Mouse (Mus musculus) heart, adult 11 months (tissue): ENCODE data around the gene Kif3a.
"Not testable (repeated sequence)": the region's sequence is repeated elsewhere in the genome, so short reads cannot be mapped to it uniquely, and the experiment has no call there.

ENCODE experiments used
- DNase-seq: peaks from one replicate; pipeline ENCODE4 v3.0.0; 2022

Kif3a gene

DNA sequence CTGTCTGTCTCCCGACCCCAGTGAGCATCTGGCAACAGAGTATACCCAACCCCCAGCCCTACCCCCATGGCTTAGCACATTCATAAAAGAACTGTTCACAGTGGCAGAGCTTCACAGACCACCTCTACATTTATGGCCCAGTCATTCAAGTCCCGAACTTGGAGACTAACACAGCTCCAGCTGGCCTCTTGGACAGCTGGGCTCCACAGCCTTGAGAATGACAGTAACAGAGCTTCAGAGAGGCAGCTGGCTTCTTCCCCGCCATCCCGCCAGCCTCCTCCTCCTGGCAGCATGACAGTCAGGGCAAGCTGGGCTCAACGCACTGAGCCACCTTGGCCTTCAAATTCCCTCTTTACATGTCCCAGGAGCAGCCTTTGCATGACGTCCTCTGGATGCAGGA is 20.9 kb upstream of the Kif3a start:
- DNase-seq = peak; percentile 89

DNA sequence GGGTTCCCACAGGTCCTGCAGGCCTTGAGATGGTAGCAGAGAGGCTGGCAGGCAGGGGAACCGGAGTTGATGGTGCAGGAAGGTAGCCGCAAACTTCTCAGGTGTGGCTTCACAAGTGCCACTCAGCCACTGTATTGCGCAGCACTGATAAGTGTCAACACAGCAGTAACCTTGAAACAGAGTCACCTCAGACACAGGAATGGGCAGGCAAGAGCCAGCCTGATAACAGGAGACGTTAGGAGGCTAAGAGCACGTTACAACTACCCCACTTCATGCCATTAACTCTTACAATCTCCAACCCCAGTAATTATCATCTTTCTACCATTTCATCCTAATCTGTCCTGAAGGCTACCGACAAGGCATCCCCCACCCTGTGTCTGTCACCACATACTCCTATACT is 19.6 kb upstream of the Kif3a start:
- peak; percentile 62 for DNase-seq

DNA sequence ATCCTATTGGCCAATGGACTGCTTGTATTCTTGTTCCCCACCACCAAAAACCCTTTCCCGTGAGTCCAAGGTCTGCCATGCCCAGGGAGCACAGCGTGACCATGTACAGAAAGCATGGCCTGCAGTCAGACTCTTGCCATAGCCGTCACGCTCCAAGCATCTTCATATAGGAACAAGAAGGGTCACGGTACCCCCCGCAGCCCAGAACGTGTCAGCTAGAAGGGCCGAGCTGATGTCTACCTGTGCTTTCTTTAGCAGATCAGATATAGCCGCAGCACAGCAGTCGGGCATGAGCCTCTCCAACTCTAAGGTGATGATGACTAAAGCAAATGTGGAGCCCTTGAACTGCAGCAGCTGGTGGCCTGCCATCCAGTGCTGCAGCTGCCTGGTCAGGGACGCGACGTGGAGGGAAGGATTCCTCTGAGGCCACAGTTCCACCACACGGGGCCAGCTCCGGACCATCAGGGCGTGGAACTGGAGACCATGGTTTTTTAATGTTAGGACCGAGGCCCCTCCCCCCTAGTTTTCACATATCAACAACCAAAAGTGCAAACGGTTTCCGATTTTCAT is 19.1 kb upstream of the Kif3a start:
- peak; percentile 83 for DNase-seq

DNA sequence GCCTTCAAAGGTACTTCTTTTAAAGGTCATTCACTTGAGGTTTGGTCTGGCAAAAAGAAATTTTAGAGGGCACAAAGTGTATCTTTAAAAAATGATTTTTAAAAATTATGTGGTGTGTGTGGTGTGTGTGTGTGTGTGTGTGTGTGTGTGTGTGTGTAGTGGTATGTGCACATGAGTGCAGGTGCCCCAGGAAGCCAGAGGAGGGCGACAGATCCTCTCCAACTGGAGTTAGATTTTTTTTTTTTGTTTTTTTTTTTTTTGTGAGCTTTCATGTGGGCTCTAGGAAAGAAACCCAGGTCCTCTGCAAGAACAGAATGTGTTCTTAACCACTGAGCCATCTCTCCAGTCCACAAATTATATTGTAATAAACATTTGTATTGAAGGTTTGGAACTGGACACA is 16.5 kb upstream of the Kif3a start:
- no peak for DNase-seq

DNA sequence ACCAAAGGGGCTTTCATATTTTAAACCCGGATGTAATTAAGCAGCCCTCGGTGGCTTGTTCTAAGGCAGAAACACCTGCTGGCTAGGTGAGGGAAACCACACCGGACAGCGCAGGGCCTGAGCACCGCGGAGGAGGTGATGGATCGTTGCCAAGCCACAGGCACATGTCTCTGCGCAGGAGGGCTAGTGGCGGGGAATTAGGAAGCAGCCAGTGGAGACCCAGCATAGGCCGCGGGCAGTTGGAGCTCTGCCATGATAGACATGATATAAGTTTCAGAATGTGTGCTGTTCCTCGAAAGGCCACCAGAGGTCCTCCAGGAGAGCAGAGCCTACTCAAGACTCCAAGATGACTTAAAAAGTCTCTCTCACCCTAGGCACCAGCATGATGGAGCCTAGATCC is 15.4 kb upstream of the Kif3a start:
- peak; percentile 83 for DNase-seq

DNA sequence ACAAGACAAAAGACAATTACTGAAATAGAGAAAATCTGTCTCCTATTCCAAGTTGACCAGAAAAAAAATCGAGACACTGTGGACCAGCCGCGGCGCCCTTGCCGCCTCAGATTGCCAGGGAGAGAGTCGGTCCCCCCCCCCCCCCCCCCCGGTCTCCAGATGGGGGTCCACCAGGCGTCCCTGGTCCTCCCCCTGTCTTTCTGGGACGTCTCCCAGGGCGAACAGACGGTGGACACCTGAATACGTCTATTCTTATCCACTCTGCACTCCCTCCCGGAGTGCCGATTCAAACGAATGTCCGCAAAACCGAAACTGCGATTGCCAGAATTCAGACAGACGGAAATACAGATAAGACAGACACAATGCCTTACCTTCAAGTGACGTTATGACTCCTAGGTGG is 10.7 kb upstream of the Kif3a start:
- not testable (repeated sequence) for DNase-seq

DNA sequence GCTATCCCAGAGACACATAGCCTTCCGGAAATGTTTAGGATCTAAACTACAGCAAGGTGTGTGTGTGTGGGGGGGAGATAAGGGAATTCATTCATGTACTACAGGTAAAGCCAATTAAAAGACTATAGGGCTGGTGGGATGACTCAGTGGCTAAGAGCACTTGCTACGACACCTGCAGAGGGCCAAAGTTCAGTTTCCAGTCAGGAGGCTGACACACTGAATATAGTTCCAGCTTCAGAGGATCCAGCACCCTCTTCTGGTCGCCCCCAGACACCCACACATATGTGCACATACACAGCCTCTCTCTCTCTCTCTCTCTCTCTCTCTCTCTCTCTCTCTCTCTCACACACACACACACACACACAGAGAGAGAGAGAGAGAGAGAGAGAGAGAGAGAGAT is 9.2 kb upstream of the Kif3a start:
- DNase-seq = not testable (repeated sequence)

DNA sequence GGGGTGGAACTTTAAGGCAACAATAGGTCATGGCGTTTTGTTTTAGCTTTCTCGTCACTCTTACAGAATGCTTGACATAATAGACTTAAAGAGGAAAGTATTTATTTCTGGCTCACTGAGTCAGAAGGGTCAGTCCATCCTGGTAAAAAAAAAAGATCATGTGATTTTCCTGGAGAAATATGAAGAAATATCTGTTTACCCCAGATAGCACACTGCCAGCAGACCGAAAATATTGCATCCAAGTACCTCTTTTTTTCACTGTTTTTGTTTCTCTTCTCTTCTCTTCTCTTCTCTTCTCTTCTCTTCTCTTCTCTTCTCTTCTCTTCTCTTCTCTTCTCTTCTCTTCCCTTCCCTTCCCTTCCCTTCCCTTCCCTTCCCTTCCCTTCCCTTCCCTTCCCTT is 7.2 kb upstream of the Kif3a start:
- not testable (repeated sequence) for DNase-seq

DNA sequence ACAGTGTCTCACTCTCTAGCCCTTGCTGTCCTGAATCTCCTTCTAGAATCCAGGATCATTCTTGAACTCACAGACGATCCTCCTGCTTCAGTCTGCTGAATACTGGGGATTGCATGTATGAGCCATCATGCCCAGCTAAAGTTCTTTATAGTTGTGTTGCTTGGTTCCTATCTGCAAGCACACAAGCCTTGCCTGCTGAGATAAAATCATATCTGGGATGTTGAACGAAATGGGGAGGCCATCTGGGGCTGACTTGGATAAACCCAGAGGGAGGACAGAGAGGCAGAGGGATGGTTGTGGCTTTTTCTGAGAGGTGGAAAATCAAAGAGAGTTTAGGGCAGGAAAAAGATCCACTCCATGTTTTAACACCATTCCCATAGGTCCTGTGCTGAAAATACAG is 5.2 kb upstream of the Kif3a start:
- no peak for DNase-seq

DNA sequence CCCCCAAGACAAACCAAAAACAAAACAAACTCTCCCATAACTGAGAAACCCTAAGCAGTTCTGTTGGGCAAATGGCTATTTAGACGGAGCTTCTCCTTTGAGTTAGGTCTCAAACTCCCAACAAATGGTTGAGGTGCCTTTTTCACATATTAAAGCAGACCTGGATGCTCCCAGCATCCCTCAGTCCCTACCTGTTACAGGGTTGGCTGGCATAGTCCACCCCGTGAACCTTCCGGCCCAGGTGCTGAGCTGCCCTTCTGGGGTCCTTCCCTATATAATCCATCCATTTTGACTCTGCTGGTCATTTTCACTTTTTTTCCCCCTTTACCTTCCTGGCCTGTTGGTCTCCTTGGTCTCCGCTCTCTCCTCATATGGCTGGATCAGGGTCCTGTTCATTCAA is 533 bp upstream of the Kif3a start:
- DNase-seq = no peak

DNA sequence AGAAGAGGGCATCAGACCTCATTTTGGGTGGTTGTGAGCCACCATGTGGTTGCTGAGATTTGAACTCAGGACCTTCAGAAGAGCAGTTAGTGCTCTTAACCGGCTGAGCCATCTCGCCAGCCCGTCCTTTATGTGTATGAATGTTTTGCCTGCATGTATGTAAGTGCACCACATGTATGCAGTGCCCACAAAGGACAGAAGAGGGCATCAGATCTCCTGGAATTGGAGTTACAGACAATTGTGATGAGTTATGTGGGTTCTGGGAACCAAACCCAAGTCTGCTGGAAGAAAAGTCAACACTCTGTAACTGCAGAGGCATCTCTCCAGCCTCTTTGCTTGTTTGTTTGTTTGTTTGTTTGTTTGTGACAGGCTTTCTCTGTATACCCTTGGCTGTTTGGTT is 13.4 kb downstream of the Kif3a start:
- DNase-seq = peak; percentile 31

DNA sequence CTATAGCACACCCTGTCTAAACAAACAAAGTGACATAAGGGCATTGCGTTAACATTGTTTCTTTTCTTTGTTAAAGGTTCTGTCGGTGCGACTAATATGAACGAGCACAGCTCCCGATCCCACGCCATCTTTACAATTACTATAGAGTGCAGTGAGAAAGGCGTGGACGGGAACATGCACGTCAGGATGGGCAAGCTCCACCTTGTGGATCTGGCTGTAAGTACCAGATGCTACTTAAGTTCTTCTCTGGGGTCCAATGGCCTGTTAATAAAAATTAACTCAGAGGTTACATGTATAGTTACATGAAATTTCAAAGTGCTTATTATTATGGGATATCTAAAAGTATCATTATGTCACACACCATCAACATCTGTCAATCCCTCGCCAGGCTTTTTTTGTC is 16.0 kb downstream of the Kif3a start:
- peak; percentile 33 for DNase-seq

DNA sequence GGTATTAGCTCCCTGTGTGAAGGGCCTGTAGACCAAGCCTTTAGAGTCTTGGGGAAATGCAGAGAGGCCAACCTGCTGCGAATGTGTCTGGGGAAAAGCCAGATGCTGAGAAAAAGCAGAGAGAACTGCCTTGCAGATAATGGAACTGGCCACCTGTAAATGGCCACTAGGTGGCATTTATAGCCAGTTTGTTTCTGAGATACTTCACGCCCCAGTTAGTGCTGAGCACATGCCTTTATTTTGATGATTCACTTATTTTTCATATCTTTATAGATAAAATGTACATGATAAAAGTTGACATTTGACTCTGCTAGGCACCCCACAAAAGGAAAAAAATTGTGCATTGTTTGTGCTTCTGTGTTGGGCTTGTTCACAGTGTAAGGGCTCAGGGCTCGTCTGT is 17.7 kb downstream of the Kif3a start:
- no peak for DNase-seq

DNA sequence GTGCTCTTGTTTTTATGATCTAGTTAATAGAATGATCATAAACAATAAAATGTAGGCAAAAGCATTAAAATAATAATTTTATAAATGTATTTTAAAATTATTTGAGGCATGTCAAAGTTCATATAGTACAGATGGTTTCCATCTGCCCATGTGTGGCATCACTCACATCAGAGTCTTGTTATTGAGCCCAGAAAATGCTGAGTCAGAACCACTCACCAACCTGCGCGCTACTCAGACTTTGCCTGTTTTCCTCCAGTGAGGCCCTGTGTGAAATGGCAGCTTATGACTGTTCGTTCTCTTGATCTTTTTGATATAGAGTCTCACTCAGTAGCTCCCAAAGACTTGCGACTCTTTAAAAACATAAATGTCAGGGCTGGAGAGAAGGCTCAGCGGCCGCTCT is 18.3 kb downstream of the Kif3a start:
- no peak for DNase-seq

DNA sequence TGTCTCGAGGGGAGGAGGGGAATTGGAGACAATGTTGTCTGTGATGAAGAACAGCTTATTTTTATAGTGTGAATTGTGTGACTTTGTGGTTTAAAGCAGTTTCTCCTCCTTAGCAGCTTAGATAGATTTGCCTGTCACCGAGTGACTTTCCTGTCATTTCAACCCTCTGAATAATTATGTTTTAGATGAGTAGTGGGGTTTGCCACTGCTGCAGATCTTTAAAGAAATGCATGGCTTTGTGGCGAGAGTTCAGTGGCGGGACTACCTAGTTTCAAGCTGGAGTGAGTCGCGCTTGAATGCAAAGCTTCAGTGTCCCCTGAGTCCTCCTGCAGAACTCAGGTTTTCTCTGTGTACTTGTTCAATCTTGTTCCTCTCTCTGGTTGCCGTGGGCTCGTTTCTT is 21.1 kb downstream of the Kif3a start:
- no peak for DNase-seq

DNA sequence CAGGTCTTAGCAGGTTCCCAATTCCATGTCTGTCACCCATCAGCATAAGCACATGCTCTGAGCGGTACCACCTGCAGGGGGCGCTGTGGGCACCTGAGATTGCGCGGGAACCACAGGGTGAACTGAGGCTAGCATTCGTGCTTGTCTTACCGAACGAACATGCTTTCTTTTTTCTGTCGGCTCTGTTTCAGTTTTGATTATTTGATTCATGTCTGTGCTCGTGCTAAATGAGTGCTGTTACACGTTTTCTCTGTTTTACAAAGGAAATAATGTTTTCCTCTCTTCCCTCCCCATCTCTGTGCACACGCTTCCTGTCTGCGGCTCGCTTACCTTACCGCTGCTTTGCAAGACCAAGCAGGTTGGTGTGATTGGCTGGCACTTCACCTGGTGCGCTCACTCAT is 23.2 kb downstream of the Kif3a start:
- no peak for DNase-seq

DNA sequence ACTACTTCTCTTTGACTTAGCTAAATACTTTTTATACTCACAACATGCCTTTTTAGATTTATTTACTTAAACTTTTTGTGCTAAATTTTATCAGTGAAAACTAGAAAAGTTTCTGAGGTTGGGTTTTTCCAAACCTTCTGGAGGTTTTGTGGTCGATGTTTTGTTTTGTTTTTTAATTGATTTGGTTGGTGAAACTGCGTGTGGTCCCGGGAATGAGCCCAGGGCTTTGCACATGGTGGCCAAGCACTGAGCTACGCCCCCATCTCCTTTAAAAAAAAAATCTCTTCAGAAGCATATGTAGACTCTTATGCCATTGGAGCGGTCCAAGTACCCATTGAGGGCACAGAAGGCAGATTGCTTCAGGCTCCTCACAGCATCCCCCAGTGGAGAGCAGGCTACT is 23.9 kb downstream of the Kif3a start:
- DNase-seq = no peak

DNA sequence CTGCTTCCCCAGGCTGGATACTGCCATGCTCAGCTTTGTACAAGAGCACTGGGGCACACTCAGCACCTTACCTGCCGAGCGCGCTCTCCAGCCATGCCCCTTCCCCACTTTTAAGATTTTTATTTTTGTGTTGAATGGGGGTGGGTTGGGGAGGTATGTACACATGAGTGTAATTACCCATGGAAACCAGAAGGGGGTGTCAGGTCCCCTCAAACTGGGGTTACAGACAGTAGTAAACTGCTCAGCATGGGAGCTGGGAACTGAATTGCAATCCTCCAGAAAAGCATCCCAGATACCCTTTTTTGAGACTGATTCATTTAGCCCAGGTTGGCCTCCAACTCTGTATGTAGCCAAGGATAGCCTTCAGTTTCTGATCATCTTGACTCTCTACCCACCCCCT is 37.8 kb downstream of the Kif3a start:
- no peak for DNase-seq

DNA sequence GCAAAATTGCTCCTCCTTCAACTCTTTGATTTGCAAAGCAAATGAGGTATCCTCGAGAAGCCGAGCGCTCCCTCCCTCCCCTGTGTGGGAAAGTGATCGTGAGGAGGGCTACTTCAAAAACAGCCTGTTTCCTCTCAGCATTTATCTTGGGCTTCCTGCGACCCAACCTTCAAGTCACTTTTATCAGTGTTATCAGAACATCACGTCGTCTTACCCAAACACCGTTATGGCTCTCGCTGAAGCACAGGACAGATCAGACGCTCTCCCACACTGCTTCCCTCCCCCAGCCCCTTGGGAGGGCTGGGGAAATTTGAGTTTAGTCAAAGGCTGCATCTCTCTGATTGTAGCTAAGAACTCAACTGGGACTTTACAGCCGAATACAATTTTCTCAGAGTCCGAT is 38.4 kb downstream of the Kif3a start:
- DNase-seq = no peak

DNA sequence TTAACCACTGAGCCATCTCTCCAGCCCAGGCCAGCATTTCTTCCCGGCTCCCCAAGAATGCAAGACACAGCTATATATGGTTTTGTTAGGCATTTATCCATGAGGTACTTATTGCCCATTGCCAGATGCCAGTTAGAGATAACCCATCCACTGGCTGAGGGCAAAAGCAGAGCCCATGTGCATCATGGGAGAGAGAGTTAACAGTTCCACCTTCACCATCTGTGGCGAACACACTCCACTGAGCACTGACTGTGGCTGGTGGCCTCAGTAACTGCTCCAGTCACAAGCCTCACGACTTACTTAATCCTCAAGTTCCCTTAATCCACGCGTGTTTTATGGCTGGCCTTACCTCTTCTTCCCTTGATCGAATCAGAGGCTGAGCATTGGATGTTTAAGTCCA is 42.1 kb downstream of the Kif3a start:
- DNase-seq = no peak

DNA sequence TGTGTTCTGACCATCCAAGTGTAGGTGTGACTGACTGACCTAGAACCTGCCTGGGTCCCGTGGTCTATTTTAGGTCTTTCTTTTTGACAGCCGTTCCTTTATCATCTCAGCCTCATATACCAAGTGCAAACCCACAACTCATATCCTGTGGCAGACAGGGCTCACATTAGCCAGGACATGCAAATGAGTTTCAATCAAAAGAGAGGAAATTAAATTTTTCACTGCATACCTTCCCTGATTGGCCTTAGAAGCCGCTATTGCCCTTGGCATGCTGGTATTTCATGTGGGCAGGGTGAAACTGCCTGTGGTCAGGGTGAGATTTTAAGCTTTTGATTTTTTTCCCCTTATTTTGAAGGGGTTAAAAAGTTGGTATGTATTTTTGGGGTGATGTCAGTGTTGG is 42.5 kb downstream of the Kif3a start:
- DNase-seq = no peak

DNA sequence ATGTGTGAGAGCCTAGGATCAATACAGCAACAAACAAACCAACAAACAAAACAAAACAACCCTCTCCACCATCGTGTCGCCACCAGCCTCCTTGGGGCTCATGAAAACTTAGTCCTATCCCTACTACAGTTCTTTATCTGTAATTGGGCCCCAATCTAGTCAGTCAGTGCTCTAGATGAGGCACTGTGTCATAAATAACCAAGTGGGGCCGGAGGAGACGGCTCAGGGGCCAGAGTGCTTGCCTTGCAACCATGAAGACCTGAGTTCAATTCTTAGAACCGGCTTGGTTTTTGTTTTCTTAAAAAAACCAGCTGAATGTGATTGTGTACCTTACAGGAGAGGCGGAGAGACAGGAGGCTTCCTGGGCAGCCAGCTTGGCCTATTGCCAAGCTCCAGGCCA is 48.0 kb downstream of the Kif3a start:
- no peak for DNase-seq

DNA sequence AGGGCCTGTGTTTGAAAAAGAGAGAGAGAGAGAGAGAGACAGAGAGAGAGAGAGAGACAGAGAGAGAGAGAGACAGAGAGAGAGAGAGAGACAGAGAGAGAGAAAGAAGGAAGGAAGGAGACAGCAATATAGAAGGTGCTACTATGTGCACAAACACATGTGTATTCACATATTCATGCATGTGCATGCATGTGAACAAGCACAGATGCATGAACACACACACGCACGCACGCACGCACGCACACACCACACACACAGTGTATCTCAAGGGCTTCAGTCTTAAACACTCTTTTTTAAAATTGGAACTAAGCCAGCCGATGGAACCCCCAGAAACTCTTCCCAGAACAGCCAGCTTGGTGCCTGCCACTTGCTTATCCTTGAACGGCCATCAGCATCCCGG is 48.4 kb downstream of the Kif3a start:
- DNase-seq = no peak

DNA sequence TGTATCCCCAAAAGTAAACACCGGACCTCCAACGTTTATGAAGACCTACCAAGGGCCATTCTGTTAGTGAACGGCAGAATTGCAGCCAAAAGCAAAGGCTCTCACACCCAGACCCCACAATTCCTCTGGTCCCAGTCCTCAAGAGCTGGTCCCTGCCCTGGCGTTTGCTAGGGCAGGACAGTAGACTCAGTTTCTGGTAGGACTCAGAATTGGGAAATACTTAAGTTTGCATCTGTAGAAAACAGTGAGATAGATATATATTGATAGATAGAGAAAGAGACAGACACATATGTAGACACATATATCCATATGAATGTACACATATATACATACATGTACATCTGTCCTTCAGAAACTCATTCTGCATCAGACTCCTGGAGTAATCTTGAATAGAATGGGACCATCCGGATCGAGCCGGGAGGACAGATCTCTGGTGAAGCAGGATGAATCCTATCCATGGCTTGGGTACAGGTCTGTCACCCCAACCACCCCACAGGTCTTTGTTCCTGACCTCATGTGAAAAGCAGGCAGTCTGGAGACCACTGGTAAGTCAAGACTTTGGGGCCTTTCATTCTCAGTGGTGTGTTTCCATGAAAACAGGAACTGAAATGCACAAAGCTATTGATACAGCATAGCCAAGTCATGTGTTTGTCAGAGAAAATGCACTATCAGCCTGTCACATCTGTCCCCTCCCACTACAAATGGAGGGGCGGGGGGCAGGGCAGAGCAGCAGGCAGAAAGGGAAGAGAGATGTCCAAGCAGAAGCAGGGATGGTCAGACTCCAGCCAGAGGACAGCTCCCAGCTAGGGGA is 49.8 kb downstream of the Kif3a start:
- DNase-seq = peak; percentile 96

DNA sequence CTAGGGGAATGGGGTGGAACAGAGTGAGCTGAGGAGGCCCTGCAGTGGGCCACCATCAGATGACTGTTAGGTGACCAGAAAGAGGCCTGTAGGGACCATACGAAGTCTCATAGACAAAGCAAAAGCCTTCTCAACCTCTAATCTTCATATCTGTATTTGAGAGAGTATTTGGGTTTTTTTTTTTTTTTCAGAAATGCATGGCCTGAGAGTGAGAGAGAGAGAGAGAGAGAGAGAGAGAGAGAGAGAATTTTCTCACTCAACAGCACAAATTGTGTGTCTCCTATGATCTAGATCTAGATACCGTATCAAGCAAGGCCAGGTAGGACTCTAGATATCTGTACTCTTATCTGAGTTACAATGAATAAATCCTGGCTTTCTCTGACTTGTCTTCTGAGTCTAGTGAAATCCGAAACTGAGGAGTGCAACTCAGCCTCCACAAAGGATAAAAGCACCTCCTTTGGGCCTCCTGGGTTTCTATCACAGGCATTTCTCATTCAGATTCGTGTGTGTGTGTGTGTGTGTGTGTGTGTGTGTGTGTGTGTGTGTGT is 50.5 kb downstream of the Kif3a start:
- DNase-seq = no peak
